Mouse (Mus musculus) gastrocnemius, adult 2 months (tissue): ENCODE data around the gene Kcnk10. TPM values are rescaled to one million over a fixed set of nuclear protein-coding genes. Genes with fewer than 3 reads are reported as not detected.

Source experiments
- DNase-seq: peaks from one replicate; pipeline ENCODE4 v3.0.0; 2022
- H3K27ac ChIP-seq: fragments of 200-600 bp; 2 replicates; pipeline ENCODE4 v1.8.1; 2022; ENCODE audit warnings: mild to moderate bottlenecking
- H3K4me3 ChIP-seq: fragments of 200-600 bp; 2 replicates; pipeline ENCODE4 v1.8.1; 2022; ENCODE audit warnings: mild to moderate bottlenecking, moderate library complexity
- CTCF ChIP-seq: fragments of 200-600 bp; IDR thresholded peaks from 2 replicates; pipeline ENCODE4 v1.8.1; 2022; ENCODE audit warnings: antibody characterized with exemption, mild to moderate bottlenecking, moderate library complexity
- intact Hi-C: fragments of 180-260 bp; cut with DNase I; formaldehyde crosslinking; loops from one replicate; pipeline ENCODE4 v1.15.1; 2025
- total RNA-seq, 2 experiments: library from RNA; stranded (reverse); gene quantifications; 2 replicates each; pipeline ENCODE4 v1.2.3; 2021

Gene Kcnk10
- total RNA-seq, 2 experiments from 2014 or later, result not detected

- no peak overlapping the region for H3K4me3 ChIP-seq
- DNase-seq, result no peak
- intact Hi-C loops, result no loop called here
- no peak for TF ChIP-seq CTCF
- no peak overlapping the region for H3K27ac ChIP-seq
Measured at GRCm38 (mm10) chr12:98524331-98525311, 53.5 kb downstream of the Kcnk10 start.

- TF ChIP-seq CTCF, result no peak
- intact Hi-C loops, result no loop called here
- no peak overlapping the region for H3K27ac ChIP-seq
Measured at GRCm38 (mm10) chr12:98521311-98521710, 56.8 kb downstream of the Kcnk10 start.

GRCm38 (mm10) chr12:98520568-98520931, 57.6 kb downstream of the Kcnk10 start:
- DNase-seq, result no peak
- H3K27ac ChIP-seq, result no peak overlapping the region
- intact Hi-C loops, result no loop called here
- TF ChIP-seq CTCF, result no peak
- no peak overlapping the region for H3K4me3 ChIP-seq

More at GRCm38 (mm10) chr12:98521311-98521710, 56.8 kb downstream of the Kcnk10 start:
- DNase-seq, result no peak
- no peak overlapping the region for H3K4me3 ChIP-seq

DNA sequence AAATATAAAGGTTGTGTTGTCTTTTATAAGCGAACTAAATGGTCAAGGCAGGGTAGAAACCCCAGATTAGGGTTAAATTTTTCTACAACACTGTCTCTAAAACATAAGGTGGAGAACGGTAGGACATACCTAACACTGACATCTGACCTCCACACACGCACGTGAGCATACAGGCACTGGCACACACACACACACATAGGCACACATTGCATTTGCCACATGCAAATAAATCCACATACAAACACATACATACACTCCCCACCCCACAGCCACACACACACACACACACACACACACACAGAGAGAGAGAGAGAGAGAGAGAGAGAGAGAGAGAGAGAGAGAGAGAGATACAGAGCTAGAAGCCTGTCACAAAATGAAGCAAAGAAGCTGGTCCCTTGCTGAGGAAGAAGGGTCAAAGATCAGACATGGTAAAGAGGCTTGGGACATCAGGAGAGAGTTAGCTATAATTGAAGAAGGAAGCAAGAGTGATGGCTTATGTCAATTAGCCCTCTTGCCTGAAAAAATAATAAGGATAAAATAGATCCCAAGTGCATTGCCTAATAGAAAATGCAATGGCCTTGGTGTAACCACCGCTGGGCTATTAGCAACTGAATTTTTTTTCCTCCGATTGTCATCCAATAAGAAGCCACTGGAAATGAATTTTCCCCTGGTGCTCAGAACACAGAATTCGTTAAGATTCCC, 58.1 kb downstream of the Kcnk10 start:
- H3K4me3 ChIP-seq, result no peak overlapping the region
- no peak for DNase-seq
- no peak overlapping the region for H3K27ac ChIP-seq
- no peak for TF ChIP-seq CTCF
- intact Hi-C loops, result no loop called here

GRCm38 (mm10) chr12:98505601-98506000, 72.5 kb downstream of the Kcnk10 start:
- TF ChIP-seq CTCF, result no peak
- no peak overlapping the region for H3K4me3 ChIP-seq
- H3K27ac ChIP-seq, result no peak overlapping the region
- intact Hi-C loops, result no loop called here
- no peak for DNase-seq

GRCm38 (mm10) chr12:98501528-98502280, 76.4 kb downstream of the Kcnk10 start:
- intact Hi-C loops, result no loop called here
- no peak for TF ChIP-seq CTCF
- Histone ChIP-seq H3K4me3 (no peak overlapping the region), H3K27ac (no peak overlapping the region)
- no peak for DNase-seq

DNA sequence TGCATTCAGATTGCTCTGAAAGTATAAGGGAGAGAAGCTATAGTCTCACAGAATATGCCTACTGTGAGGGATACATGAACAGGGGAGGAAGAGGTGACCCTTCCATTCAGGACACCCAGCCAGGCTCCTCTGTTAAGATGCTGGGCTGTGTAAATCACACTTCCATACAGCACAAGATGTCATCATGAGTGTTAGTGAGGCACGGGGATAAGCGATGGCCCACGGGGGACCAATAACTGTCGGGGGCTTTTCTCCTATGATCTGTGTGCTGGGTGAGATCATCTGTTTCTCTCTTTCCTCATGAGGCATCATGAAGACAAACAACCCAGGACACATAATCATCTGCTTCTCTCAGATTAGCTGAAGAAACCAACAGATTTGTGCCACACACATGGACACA, 77.1 kb downstream of the Kcnk10 start:
- H3K27ac ChIP-seq, result no peak overlapping the region
- intact Hi-C loops, result no loop called here
- DNase-seq, result no peak
- H3K4me3 ChIP-seq, result no peak overlapping the region
- TF ChIP-seq CTCF, result no peak

DNA sequence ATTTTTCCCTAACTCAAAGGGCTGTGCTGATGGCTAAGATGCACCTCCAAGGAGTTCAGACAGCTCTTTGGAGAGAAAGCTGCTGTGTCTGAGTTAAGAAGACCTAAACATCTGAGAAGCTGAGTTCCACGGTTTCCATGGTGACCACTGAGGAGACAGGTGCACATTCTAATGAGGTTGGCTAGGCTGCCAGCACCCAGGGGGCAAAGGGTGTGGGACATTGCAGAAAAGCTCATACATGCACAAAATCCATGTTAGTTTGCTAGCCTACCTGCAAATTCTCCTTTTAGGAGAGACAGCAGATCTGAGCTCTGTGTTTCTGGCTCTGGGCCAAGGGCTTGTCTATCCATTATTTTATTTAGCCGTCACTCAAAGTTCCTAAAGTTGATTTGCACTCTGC, 96.7 kb downstream of the Kcnk10 start:
- H3K4me3 ChIP-seq, result no peak overlapping the region
- no peak for TF ChIP-seq CTCF
- intact Hi-C loops, result no loop called here
- no peak for DNase-seq
- H3K27ac ChIP-seq, result no peak overlapping the region

GRCm38 (mm10) chr12:98481048-98481447, 97.1 kb downstream of the Kcnk10 start:
- intact Hi-C loops, result no loop called here
- TF ChIP-seq CTCF, result no peak
- Histone ChIP-seq H3K27ac (no peak overlapping the region), H3K4me3 (no peak overlapping the region)
- no peak for DNase-seq

- no peak for TF ChIP-seq CTCF
- Histone ChIP-seq H3K4me3 (no peak overlapping the region), H3K27ac (no peak overlapping the region)
- no peak for DNase-seq
- intact Hi-C loops, result no loop called here
Measured at GRCm38 (mm10) chr12:98477673-98478461, 100.2 kb downstream of the Kcnk10 start.

DNA sequence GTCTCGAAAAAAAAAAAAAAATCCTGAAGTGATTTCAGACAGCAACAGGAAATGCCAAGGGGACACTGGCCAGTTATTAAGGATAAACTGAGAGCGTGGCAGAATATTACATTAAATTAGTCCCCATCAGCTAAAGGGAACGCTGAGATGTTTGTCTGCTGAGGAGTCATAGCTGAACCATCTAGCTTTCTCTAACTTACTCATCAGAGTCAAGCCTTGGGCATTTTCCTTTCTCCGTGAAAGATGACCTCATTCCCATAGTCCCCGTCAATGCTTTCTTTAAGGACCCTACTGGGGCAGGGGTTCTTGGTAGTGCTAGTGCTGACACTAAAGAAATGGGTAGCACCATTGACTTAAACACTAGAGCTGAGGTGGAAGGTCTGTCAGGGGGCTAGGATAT, 106.9 kb downstream of the Kcnk10 start:
- TF ChIP-seq CTCF, result no peak
- Histone ChIP-seq H3K4me3 (no peak overlapping the region), H3K27ac (no peak overlapping the region)
- DNase-seq, result no peak
- intact Hi-C loops, result no loop called here

- no peak for TF ChIP-seq CTCF
- Histone ChIP-seq H3K27ac (no peak overlapping the region), H3K4me3 (no peak overlapping the region)
- intact Hi-C loops, result no loop called here
- DNase-seq, result no peak
Measured at GRCm38 (mm10) chr12:98470097-98470496, 108.0 kb downstream of the Kcnk10 start.
